Mouse (Mus musculus): ENCODE results near the gene Pax2.

DNA sequence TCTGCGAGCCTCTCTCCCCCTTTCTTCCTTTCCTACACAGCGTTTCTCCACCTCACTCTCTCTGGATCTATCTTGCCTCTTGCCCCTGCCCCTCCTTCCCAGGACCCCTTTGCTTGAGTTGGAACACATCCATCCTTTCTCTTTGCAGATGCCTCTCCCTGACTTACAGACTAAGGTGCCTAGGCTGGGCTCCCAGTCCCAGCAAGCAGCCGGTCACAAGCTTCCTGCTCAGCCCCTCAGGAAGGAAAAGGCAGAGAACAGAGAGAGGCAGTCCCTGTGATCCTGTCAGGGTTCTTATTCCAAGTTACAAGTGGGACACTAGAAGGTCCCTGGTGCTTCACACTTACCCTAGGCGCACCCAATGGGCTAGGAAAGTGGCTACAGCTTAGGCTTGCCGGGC, 7.6 kb upstream of the Pax2 start:
- TF ChIP-seq CTCF (IDR thresholded peaks at IDR 0.05 in 2 of 3, conservative IDR thresholded peaks at IDR 0.05 in 1 of 3; ENCODE audit: control insufficient read depth in 1 of 3, insufficient read depth in 1 of 3, low read depth in 2 of 3, low read length in 3 of 3, poor library complexity in 1 of 3, severe bottlenecking in 1 of 3) (no peak), ELF1 (IDR thresholded peaks at IDR 0.05; ENCODE audit: low read depth, low read length) (no peak), USF1 (IDR thresholded peaks at IDR 0.05; ENCODE audit: low read depth, low read length) (no peak), EP300 (IDR thresholded peaks at IDR 0.05; ENCODE audit: low read depth in 1 of 2, low read length in 2 of 2) (no peak), MXI1 (IDR thresholded peaks at IDR 0.05; ENCODE audit: low read depth, low read length) (no peak), POLR2A (IDR thresholded peaks at IDR 0.05; ENCODE audit: control insufficient read depth in 1 of 2, insufficient read depth in 1 of 2, low read depth in 1 of 2, low read length in 2 of 2, poor library complexity in 1 of 2) (no peak), MAZ (IDR thresholded peaks at IDR 0.05; ENCODE audit: low read depth, low read length) (no peak), TBP (IDR thresholded peaks at IDR 0.05; ENCODE audit: low read depth, low read length) (no peak), KAT2A (conservative IDR thresholded peaks at IDR 0.05; ENCODE audit: low read depth, low read length) (no peak), GATA1 (IDR thresholded peaks at IDR 0.05; ENCODE audit: low read depth, low read length) (no peak), TCF12 (IDR thresholded peaks at IDR 0.05; ENCODE audit: low read depth, low read length) (no peak), NELFE (IDR thresholded peaks at IDR 0.05; ENCODE audit: low read depth, low read length) (no peak), E2F4 (IDR thresholded peaks at IDR 0.05; ENCODE audit: borderline replicate concordance, low read depth, low read length) (no peak)
